Mouse (Mus musculus): ENCODE data around the gene Ift46. TPM values are rescaled to one million over a fixed set of nuclear protein-coding genes. Genes with fewer than 3 reads are reported as not detected.

Ift46 gene
- polyA plus RNA-seq, 1 experiment: 3.7 TPM

DNA sequence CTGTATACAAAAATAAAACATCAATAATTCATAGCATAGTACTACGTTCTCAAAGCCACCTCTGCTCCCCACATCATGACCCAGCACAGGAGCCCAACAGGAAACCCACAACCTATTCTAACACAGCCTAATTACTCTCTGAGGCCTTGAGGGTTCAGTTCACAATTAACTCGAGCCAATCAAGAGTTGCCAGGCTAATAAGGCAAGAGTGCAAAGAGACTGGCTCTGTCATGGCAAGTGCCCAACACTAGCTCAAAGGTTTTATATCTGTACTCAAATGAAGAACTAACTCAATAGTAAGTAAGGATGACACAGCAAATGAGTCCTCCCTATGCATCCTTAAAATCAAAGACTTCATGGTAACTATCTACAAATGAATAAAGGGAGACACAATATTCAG is 62.8 kb downstream of the Ift46 start:
- no peaks in the 10 kb centered on the region for H3K9me3 ChIP-seq
- H3K36me3 ChIP-seq (replicated peaks; ENCODE audit: low read length): peaks cover 100% of the 10 kb centered on the region
- H3K4me1 ChIP-seq: peaks cover 9% of the 10 kb centered on the region; the same call in 1 of the 2 replicates
- no peak overlapping the region for H3K4me3 ChIP-seq (replicated peaks)
- TF ChIP-seq GATA1 (IDR thresholded peaks at IDR 0.05; ENCODE audit: borderline replicate concordance, low read length) (no peak), FLI1 (IDR thresholded peaks at IDR 0.05; ENCODE audit: low read length) (no peak)
- H3K27me3 ChIP-seq (replicated peaks): no peaks in the 10 kb centered on the region

DNA sequence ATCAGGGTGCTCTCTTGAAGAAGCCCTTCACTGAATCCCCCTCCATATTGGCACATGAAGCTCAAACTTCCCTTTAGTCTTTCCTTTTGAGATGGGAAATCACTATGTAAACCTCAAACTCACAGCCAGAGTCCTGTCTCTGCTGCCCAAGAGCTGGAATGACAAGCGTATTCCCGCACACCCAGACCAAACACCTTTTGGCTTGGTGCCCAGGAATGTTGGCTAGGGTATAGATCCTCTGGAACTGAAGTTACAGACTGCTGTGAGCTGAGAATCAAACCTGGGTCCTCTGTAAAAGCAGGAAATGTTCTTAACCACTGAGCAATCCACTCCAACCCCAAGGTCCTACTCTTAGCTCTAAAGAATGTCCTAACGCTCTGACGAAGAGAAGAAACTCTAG is 64.6 kb downstream of the Ift46 start:
- TF ChIP-seq FLI1 (IDR thresholded peaks at IDR 0.05; ENCODE audit: low read length): no peak
- no peak for TF ChIP-seq GATA1 (IDR thresholded peaks at IDR 0.05; ENCODE audit: borderline replicate concordance, low read length)
- Histone ChIP-seq H3K27me3 (replicated peaks) (no peaks in the 10 kb centered on the region), H3K36me3 (replicated peaks; ENCODE audit: low read length) (peaks cover 100% of the 10 kb centered on the region), H3K4me3 (replicated peaks) (no peak overlapping the region), H3K4me1 (peaks cover 13% of the 10 kb centered on the region; the same call in 1 of the 2 replicates), H3K9me3 (no peaks in the 10 kb centered on the region)

DNA sequence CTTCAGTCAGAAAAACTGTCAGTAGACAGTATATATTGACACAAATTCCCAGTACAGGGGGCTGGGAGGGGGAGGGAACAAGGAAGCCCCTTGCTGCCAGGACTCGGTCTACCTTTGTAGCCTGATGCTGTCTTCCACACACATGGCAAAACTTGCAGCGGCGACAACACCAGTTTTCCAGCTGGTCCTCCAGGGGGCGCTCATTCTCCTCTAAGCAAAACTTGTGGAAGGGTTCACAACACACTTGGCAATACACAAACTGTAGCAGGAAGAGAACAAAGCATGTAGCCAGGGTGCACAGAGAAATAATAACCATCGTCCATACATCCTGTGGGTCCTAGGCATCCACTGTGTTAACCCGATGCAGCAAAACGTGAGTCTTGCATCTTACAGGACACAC is 68.7 kb downstream of the Ift46 start:
- Histone ChIP-seq H3K4me1 (peaks cover 22% of the 10 kb centered on the region), H3K27me3 (replicated peaks) (no peaks in the 10 kb centered on the region), H3K4me3 (replicated peaks) (no peak overlapping the region), H3K36me3 (replicated peaks; ENCODE audit: low read length) (peaks cover 98% of the 10 kb centered on the region), H3K9me3 (no peaks in the 10 kb centered on the region)
- TF ChIP-seq FLI1 (IDR thresholded peaks at IDR 0.05; ENCODE audit: low read length) (no peak), GATA1 (IDR thresholded peaks at IDR 0.05; ENCODE audit: borderline replicate concordance, low read length) (no peak)

DNA sequence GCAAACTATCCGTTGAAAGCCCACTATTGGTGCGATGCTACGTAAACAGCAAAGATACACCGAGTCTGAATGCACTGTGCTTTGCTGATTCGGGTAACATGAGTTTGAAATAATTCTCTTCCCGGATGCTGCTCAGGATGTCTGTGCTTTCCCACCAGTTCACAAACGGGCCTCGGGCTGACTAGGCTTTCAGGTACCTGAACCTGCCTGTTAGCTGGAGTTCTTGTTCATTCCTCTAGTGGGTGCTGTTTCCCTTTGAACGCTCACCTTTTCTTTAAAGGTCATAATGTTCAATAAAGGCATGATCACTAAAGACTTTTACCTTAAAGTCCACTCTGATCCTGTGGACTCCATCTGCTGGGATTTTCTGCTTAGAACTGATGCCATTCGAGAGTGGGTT is 73.5 kb downstream of the Ift46 start:
- Histone ChIP-seq H3K4me3 (replicated peaks) (no peak overlapping the region), H3K4me1 (peaks cover 26% of the 10 kb centered on the region), H3K36me3 (replicated peaks; ENCODE audit: low read length) (peaks cover 98% of the 10 kb centered on the region), H3K9me3 (no peaks in the 10 kb centered on the region), H3K27me3 (replicated peaks) (no peaks in the 10 kb centered on the region)
- no peak for TF ChIP-seq FLI1 (IDR thresholded peaks at IDR 0.05; ENCODE audit: low read length)
- no peak for TF ChIP-seq GATA1 (IDR thresholded peaks at IDR 0.05; ENCODE audit: borderline replicate concordance, low read length)

Other genes with a start within 250 kb of the Ift46 start
- gene Cxcr5, start 206.0 kb upstream of the Ift46 start, polyA plus RNA-seq (2012; ENCODE audit: insufficient read depth, low replicate concordance): not detected in 2 replicates
- 4.1 and 10.8 TPM in 2 replicates for gene Ddx6, start 163.0 kb upstream of the Ift46 start, polyA plus RNA-seq (2012; ENCODE audit: insufficient read depth, low replicate concordance)
- not detected in 2 replicates for gene Treh, start 94.7 kb upstream of the Ift46 start, polyA plus RNA-seq (2012; ENCODE audit: insufficient read depth, low replicate concordance)
- gene Phldb1, start 32.7 kb upstream of the Ift46 start, polyA plus RNA-seq (2012; ENCODE audit: insufficient read depth, low replicate concordance): 10.5 and 16.0 TPM in 2 replicates
- gene Arcn1, start 63 bp upstream of the Ift46 start, polyA plus RNA-seq (2012; ENCODE audit: insufficient read depth, low replicate concordance): 1.8 and 5.9 TPM in 2 replicates
- not detected in 2 replicates for gene Tmem25, start 31.4 kb downstream of the Ift46 start, polyA plus RNA-seq (2012; ENCODE audit: insufficient read depth, low replicate concordance)
- 0.56 TPM in 1 of 2 replicates, not detected in the other for gene Ttc36, start 35.2 kb downstream of the Ift46 start, polyA plus RNA-seq (2012; ENCODE audit: insufficient read depth, low replicate concordance)
- 3.1 and 5.9 TPM in 2 replicates for gene Kmt2a, start 113.4 kb downstream of the Ift46 start, polyA plus RNA-seq (2012; ENCODE audit: insufficient read depth, low replicate concordance)
- 26.7 and 39.7 TPM in 2 replicates for gene Atp5l, start 152.8 kb downstream of the Ift46 start, polyA plus RNA-seq (2012; ENCODE audit: insufficient read depth, low replicate concordance)
- 0.76 and 2.0 TPM in 2 replicates for gene Ube4a, start 197.7 kb downstream of the Ift46 start, polyA plus RNA-seq (2012; ENCODE audit: insufficient read depth, low replicate concordance)
- not detected in 2 replicates for gene Cd3g, start 212.5 kb downstream of the Ift46 start, polyA plus RNA-seq (2012; ENCODE audit: insufficient read depth, low replicate concordance)
- not detected in 2 replicates for gene Cd3d, start 213.9 kb downstream of the Ift46 start, polyA plus RNA-seq (2012; ENCODE audit: insufficient read depth, low replicate concordance)
- not detected in 2 replicates for gene Cd3e, start 241.7 kb downstream of the Ift46 start, polyA plus RNA-seq (2012; ENCODE audit: insufficient read depth, low replicate concordance)

All from megakaryocyte, embryonic 14.5 days (primary cell).